Mouse (Mus musculus) lung, postnatal 36 days (tissue): ENCODE measurements around the gene Astl.
"Not testable (repeated sequence)": the region's sequence is repeated elsewhere in the genome, so short reads cannot be mapped to it uniquely, and the experiment has no call there.

Experiments
- DNase-seq: peaks from one replicate; pipeline ENCODE4 v3.0.0; 2022; ENCODE audit warnings: mixed read lengths

Astl gene

GRCm38 (mm10) chr2:127338416-127338815 is at the start of gene Astl:
TSS of gene Astl (plus strand) at chr2:127338639.
- DNase-seq, result no peak

DNA sequence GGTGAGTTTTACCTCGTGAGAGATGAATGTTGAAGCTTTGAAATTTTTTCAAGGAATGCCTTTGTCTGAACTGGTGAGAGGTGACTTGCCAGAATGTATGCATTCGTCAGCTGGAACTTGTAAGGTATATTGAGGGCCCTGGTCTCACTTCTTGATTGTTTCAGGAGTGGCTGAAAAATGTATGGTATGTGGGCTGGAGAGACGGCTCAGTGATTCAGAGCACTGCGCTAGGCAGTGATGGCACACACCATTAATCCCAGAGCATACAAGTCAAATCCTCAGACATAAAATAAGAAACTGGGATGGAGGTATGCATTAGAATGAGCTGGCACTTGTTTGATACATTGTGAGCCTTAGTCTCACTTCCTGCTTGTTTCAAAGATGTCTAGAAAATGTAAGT is 46.2 kb upstream of the Astl start:
- DNase-seq, result no peak

GRCm38 (mm10) chr2:127297001-127297805 is 41.2 kb upstream of the Astl start:
- peak; percentile 57 for DNase-seq

DNA sequence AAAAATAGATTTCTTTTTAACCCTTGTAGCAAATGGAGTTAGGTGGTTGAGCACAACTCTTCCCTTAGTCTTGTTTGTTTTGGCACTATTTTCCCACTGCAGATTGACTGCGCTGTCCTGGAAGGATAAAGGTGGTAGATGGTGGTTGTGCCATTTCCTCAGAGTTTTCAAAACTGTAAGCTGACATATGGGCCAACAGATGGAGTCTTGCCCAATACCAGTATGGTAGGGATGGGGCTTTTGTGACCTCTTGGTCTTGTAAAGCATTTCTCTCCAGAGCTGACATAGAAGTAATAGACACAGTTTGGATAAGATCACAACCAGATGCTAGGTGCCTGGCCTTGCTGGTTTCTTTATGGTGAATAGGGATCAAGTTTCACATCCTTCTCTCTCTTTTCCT is 40.4 kb upstream of the Astl start:
- DNase-seq, result no peak

- DNase-seq, result no peak
Measured at GRCm38 (mm10) chr2:127300701-127301100, 37.7 kb upstream of the Astl start.

- DNase-seq, result no peak
Measured at GRCm38 (mm10) chr2:127301883-127302282, 36.6 kb upstream of the Astl start.

- not testable (repeated sequence) for DNase-seq
Measured at GRCm38 (mm10) chr2:127304192-127304591, 34.2 kb upstream of the Astl start.

- no peak for DNase-seq
Measured at GRCm38 (mm10) chr2:127304609-127305210, 33.7 kb upstream of the Astl start.

DNA sequence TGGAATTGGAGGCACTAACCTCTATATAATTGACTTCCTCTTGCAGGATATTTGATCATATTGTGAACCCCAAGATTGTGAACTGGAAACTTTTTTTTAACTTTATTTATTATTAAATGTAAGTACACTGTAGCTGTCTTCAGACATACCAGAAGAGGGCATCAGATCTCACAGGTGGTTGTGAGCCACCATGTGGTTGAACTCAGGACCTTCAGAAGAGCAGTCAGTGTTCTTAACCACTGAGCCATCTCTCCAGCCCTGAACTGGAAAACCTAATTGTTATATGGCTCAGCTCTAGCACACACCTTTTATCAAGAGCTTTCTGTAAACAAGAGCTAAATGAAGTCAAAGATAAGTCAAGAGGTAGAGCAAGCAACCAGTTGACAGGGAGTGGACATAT is 32.3 kb upstream of the Astl start:
- DNase-seq, result no peak

GRCm38 (mm10) chr2:127307179-127307578 is 31.3 kb upstream of the Astl start:
- no peak for DNase-seq

DNA sequence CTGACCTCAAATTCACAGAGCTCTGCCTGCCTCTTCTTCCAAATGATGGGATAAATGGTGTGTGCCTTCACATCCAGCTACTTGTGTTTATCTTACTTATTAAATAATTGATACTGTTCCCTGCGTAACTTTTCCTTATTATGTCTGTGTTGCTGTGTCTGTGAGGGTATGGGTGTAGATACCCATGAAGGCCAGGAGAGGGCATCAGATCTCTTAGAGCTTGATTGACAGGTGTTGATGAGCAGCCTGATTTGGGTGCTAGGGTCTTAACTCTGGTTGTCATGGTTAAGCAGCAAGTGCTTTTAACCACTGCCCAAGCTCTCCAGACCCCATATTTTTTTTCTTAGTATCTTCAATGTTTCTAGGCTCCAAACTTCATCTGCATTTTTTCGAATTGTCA is 29.8 kb upstream of the Astl start:
- DNase-seq, result peak; percentile 21

DNA sequence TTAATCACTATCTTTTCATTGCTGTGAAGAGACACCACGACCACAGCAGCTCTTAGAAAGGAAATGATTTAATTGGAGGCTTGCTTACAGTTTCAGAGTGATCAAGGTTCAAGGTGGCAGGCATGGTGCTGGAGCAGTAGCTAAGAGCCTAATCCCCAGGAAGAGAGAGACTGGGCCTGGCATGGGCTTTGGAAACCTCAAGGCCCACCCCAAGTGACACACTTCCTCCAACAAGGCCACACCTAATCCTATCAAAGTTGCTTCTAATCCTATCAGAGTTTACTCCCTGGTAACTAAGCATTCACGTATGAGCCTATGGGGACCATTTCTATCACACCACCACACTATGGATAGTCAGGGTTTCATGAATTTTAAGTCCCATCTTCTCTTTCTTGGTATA is 28.2 kb upstream of the Astl start:
- DNase-seq, result no peak

DNA sequence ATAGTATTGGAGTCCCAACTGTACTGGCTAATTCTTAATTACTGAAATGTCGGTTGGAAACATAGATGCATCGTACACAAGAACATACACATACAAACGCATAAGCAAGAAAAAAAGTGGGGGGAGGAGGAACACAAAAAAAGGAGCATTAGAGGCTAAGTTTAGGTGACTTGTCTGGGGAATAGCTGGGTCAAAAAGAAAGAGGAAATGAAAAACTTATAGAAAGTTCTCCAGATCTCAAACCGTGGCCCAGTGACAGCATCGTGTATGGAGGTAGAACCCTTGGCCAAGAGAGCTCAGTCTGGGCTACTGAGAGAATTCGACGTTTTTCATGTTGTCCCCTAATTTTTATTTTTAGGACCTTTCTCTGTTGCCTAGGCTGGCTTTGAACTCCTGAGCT is 27.8 kb upstream of the Astl start:
- no peak for DNase-seq

DNA sequence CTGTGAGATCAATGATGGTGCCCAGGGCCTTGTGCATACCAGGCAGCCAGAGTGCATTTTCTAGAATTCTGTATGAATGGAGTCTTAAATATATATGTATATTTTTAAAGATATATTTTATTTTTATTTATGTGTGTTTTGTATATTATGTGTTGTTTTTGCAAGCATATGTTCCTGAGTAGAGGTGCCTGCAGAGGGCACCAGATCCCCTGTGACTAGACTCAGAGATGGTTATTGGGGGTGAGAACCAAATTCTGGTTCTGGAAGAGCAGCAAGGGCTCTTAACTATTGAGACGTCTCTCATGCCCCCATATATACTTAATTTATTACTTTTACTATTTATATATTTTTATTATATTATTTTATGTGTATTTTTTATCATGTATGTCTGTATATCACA is 27.2 kb upstream of the Astl start:
- no peak for DNase-seq

DNA sequence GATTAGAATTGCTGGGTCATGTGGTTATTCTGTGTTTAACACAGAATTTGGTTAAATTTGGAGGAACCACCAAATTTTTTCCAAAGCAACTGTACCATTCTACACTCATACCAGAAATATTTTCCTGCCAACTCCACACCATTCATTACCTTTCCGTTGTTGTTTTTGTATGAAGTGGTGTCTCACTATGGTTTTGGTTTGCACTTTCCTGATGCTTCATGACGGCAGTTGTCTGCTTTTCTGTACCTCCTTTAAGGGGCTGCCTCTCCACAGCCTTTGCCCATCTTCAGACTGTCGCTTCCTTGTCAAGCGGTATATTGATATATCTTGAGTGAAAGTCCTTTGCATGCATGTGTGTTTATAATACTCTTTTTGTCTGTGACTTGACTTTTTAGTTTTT is 25.6 kb upstream of the Astl start:
- DNase-seq, result no peak

GRCm38 (mm10) chr2:127313878-127314277 is 24.6 kb upstream of the Astl start:
- no peak for DNase-seq

GRCm38 (mm10) chr2:127314467-127315154 is 23.8 kb upstream of the Astl start:
- peak; percentile 46 for DNase-seq

DNA sequence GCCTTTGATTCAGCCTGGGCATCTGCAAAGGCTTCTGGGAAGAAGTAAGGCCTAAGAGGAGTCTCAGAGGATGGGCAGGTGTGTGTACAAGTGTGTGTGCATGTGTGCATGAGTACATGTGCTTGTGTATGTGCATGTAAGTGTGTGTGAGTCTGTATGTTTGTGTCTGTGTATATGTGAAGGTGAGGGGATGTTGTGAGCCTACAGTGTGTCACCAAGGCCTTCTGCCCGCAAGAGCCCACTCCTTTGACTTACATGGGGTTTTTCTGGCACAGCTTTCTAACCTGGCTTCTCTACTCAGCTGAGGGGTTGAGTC is 23.3 kb upstream of the Astl start:
- DNase-seq, result no peak

GRCm38 (mm10) chr2:127316431-127316830 is 22.0 kb upstream of the Astl start:
- no peak for DNase-seq

- no peak for DNase-seq
Measured at GRCm38 (mm10) chr2:127318136-127318535, 20.3 kb upstream of the Astl start.

DNA sequence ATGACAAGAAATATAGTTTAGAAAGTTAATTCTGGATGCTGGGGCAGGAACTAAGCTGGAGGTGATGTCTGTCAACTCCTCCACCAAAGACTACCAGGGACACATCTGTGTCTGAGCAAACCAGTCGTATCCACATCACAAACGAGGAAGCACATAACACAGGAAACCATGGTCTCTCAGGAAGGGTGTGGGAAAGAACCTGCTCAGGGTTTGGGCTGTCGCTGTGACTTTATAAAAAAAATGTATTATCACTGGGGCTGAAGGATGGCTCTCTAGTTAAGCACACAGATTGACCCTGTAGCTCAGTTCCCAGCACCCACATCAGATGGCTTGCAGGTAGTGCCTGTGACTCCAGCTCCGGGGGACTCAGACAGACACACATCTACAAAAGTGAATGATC is 19.4 kb upstream of the Astl start:
- no peak for DNase-seq

DNA sequence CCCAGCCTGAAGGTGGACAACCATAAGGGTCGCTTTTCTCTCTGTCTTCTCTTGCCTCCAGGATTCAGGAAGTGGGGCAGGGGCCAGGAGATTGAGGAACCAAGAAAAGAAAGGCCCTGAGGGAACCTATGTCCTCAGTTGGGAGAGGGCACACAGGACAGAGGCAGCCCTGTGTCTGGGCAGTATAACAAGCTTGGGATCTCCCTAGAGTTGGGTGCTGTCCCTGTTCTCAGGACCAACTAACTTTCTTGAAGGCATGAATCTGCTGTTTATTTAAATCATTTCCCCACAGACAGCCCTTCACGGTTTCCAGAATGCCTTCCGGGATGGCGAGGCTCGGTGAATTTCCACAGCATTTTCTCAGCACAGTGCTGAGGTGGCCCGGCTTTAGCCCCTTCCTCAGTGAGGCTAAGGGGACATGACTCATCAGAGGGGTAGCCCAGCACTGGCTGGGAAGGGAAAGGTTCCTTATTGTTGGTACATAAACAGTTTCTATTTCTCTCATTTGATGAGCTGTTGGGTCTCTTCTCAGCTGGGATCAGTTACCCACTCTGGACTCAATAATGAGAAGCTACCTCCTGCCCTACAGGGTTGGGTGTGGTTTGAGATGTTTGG is 15.7 kb upstream of the Astl start:
- no peak for DNase-seq

DNA sequence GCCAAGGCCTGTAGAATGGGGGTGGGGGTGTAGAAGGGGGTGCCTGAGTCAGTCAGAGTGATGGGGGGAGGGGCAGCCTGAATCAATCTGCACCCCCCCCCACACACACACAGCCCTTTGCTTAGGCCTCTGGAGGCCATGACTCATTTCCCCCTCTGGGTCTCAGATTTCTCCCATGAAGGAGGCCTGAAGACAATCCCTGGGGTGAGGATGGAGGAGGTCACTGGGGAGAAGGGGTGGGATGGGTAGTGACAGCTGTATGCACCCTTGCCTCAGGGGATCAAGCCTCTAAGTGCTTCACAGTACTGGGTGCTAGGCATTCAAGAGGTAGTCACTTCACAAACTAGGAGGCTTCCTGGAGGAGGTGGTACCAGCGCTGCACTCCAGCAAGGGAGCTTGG is 14.8 kb upstream of the Astl start:
- no peak for DNase-seq

DNA sequence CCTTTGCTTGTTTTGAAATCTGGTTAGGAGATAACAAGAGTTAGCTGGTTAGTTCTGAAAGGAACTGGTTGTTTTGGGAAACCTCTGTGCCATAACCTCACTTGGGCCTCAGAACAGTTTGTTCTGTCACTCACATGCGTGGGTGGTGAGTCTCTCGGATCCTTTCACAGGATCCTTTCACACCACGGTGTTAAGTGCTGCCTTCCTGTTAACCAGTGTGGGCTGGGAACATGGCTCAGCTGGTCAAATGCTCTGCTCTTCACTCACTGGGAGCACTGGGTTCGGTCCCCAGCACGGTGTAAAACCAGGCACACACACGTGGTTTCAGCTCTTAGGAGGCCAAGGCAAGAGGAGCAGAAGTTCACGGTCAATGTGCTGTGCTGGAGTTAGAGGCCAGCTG is 14.0 kb upstream of the Astl start:
- no peak for DNase-seq
